Mouse (Mus musculus) neural tube, embryonic 14.5 days (tissue): ENCODE results near the gene Cdc123. TPM values are rescaled to one million over a fixed set of nuclear protein-coding genes. Genes with fewer than 3 reads are reported as not detected.
A peak's percentile ranks its signal among the peaks of the same experiment; 100 is the strongest.

Experiments used
- ATAC-seq: fragments of 200-750 bp; cut with Nextera tagmentation; 2 replicates; pipeline ENCODE4 v1.8.0; 2017; ENCODE audit warnings: low read depth, mild to moderate bottlenecking, moderate TSS enrichment, moderate library complexity
- H3K27ac ChIP-seq: fragments of 300-500 bp; sonication (generic); 2 replicates; pipeline ENCODE4 v1.5.1; 2014; ENCODE audit warnings: low read depth, mild to moderate bottlenecking, control low read depth, low read length, moderate library complexity, mixed read lengths
- H3K27me3 ChIP-seq: fragments of 300-500 bp; sonication (generic); 2 replicates; pipeline ENCODE4 v1.6.1; 2014; ENCODE audit warnings: low read length; ENCODE audit not compliant: control insufficient read depth, insufficient read depth
- H3K36me3 ChIP-seq: fragments of 300-500 bp; sonication (generic); 2 replicates; pipeline ENCODE4 v1.6.1; 2014; ENCODE audit warnings: low read length, mixed read lengths; ENCODE audit not compliant: control insufficient read depth, insufficient read depth
- H3K4me1 ChIP-seq: fragments of 300-500 bp; sonication (generic); 2 replicates; pipeline ENCODE4 v1.6.1; 2014; ENCODE audit warnings: low read length; ENCODE audit not compliant: control insufficient read depth, insufficient read depth
- H3K4me2 ChIP-seq: fragments of 300-500 bp; sonication (generic); 2 replicates; pipeline ENCODE4 v1.6.1; 2014; ENCODE audit warnings: mild to moderate bottlenecking, low read depth, low read length, control low read depth
- H3K4me3 ChIP-seq: fragments of 300-500 bp; sonication (generic); 2 replicates; pipeline ENCODE4 v1.5.1; 2014; ENCODE audit warnings: low read depth, low read length, control low read depth, mixed read lengths
- H3K9ac ChIP-seq: fragments of 300-500 bp; sonication (generic); replicated peaks from 2 replicates; pipeline ENCODE4 v1.6.1; 2014; ENCODE audit warnings: low read depth, mild to moderate bottlenecking, control low read depth, low read length, mixed read lengths
- H3K9me3 ChIP-seq: fragments of 300-500 bp; sonication (generic); 2 replicates; pipeline ENCODE4 v1.6.1; 2016; ENCODE audit warnings: low read length; ENCODE audit not compliant: control insufficient read depth
- WGBS: fragments of 180-500 bp; shearing (Covaris S2); extraction: QIAGEN DNeasy Blood & Tissue Kit; methylation state at CpG from one replicate; pipeline ENCODE4 v1.1.7; 2014; 5-methylcytosine and 5-hydroxymethylcytosine counted together
- polyA plus RNA-seq: library from polyadenylated mRNA; unstranded; fragments of >200 nt; fragmentation: Nextera tagmentation; extraction: Ambion mirVana; gene quantifications from 2 replicates; pipeline ENCODE4 v1.2.1, GENCODE M21; 2014

Gene Cdc123
- 241 and 270 TPM in 2 replicates for polyA plus RNA-seq

- peaks cover 4% of the 10 kb centered on the region; the same call in 1 of the 2 replicates for H3K4me1 ChIP-seq
These were observed at the start of gene Cdc123, which contains the start of gene Nudt5 for GRCm38 (mm10) chr2:5844873-5845631. TSS of gene Cdc123 (minus strand) at chr2:5845164. TSS of gene Nudt5 (plus strand) at chr2:5845019.

GRCm38 (mm10) chr2:5894296-5894695 is 49.3 kb upstream of the Cdc123 start:
- no peaks in the 10 kb centered on the region for H3K9me3 ChIP-seq
- peak overlapping the region; percentile 85 for H3K4me3 ChIP-seq
- H3K4me2 ChIP-seq: peak overlapping the region; percentile 76
- 31% methylated on average over 11 of the region's 11 CpGs for WGBS
- H3K27me3 ChIP-seq: no peaks in the 10 kb centered on the region
- H3K27ac ChIP-seq: no peak overlapping the region
- H3K36me3 ChIP-seq: peaks cover 16% of the 10 kb centered on the region
- H3K9ac ChIP-seq: peak overlapping the region; percentile 92; the same call in 1 of the 2 replicates
- H3K4me1 ChIP-seq: peaks cover 7% of the 10 kb centered on the region; the same call in 1 of the 2 replicates
- ATAC-seq: no peak

More at GRCm38 (mm10) chr2:5844873-5845631, at the start of gene Cdc123, which contains the start of gene Nudt5:
- peak within 1 kb of the TSS; percentile 60 for H3K9ac ChIP-seq
- H3K9me3 ChIP-seq: no peaks in the 10 kb centered on the region
- H3K36me3 ChIP-seq: peaks cover 13% of the 10 kb centered on the region
- H3K4me2 ChIP-seq: peak within 1 kb of the TSS; percentile 53
- peak within 1 kb of the TSS; percentile 78 for H3K27ac ChIP-seq
- ATAC-seq: peak; percentile 98
- under 1% methylated on average over 53 of the region's 53 CpGs for WGBS
- peak within 1 kb of the TSS; percentile 53 for H3K4me3 ChIP-seq
- H3K27me3 ChIP-seq: no peaks in the 10 kb centered on the region

GRCm38 (mm10) chr2:5889412-5889811 is 44.4 kb upstream of the Cdc123 start:
- no peak overlapping the region for H3K9ac ChIP-seq
- 77% methylated on average over 2 of the region's 2 CpGs for WGBS
- H3K4me1 ChIP-seq: peaks cover 7% of the 10 kb centered on the region; the same call in 1 of the 2 replicates
- H3K9me3 ChIP-seq: no peaks in the 10 kb centered on the region
- ATAC-seq: no peak
- H3K27ac ChIP-seq: no peak overlapping the region
- no peaks in the 10 kb centered on the region for H3K27me3 ChIP-seq
- no peak overlapping the region for H3K4me3 ChIP-seq
- peaks cover 21% of the 10 kb centered on the region for H3K36me3 ChIP-seq
- H3K4me2 ChIP-seq: no peak overlapping the region

GRCm38 (mm10) chr2:5888865-5889264 is 43.9 kb upstream of the Cdc123 start:
- Histone ChIP-seq H3K4me2 (no peak overlapping the region), H3K27me3 (no peaks in the 10 kb centered on the region), H3K4me3 (no peak overlapping the region), H3K36me3 (peaks cover 21% of the 10 kb centered on the region), H3K4me1 (peaks cover 7% of the 10 kb centered on the region; the same call in 1 of the 2 replicates), H3K27ac (no peak overlapping the region), H3K9ac (no peak overlapping the region), H3K9me3 (no peaks in the 10 kb centered on the region)
- 90% methylated on average over 5 of the region's 5 CpGs for WGBS
- ATAC-seq: no peak

- H3K4me3 ChIP-seq: no peak overlapping the region
- no peak overlapping the region for H3K9ac ChIP-seq
- H3K27ac ChIP-seq: no peak overlapping the region
- WGBS: 43% methylated on average over 3 of the region's 3 CpGs
- no peaks in the 10 kb centered on the region for H3K4me1 ChIP-seq
- H3K9me3 ChIP-seq: no peaks in the 10 kb centered on the region
- peaks cover 29% of the 10 kb centered on the region for H3K36me3 ChIP-seq
- H3K4me2 ChIP-seq: no peak overlapping the region
- no peaks in the 10 kb centered on the region for H3K27me3 ChIP-seq
- no peak for ATAC-seq
These were observed 32.5 kb upstream of the Cdc123 start for GRCm38 (mm10) chr2:5877446-5877845.

- H3K9ac ChIP-seq: no peak overlapping the region
- 92% methylated on average over 5 of the region's 5 CpGs for WGBS
- H3K9me3 ChIP-seq: no peaks in the 10 kb centered on the region
- no peak overlapping the region for H3K4me2 ChIP-seq
- no peaks in the 10 kb centered on the region for H3K4me1 ChIP-seq
- H3K4me3 ChIP-seq: no peak overlapping the region
- no peak overlapping the region for H3K27ac ChIP-seq
- H3K36me3 ChIP-seq: peaks cover 28% of the 10 kb centered on the region; the same call in 1 of the 2 replicates
- no peak for ATAC-seq
- no peaks in the 10 kb centered on the region for H3K27me3 ChIP-seq
These were observed 24.8 kb upstream of the Cdc123 start for GRCm38 (mm10) chr2:5869746-5870145.

- Histone ChIP-seq H3K4me2 (no peak overlapping the region), H3K9me3 (no peaks in the 10 kb centered on the region), H3K4me1 (no peaks in the 10 kb centered on the region), H3K9ac (no peak overlapping the region), H3K27me3 (no peaks in the 10 kb centered on the region), H3K27ac (no peak overlapping the region), H3K4me3 (no peak overlapping the region), H3K36me3 (peaks cover 27% of the 10 kb centered on the region; the same call in 1 of the 2 replicates)
- WGBS: 87% methylated on average over 2 of the region's 2 CpGs
- no peak for ATAC-seq
These were observed 22.7 kb upstream of the Cdc123 start for GRCm38 (mm10) chr2:5867681-5868080.

GRCm38 (mm10) chr2:5862834-5863233 is 17.9 kb upstream of the Cdc123 start, which contains the start of gene Gm13199:
TSS of gene Gm13199 (minus strand) at chr2:5862934.
- H3K9me3 ChIP-seq: no peaks in the 10 kb centered on the region
- H3K27me3 ChIP-seq: no peaks in the 10 kb centered on the region
- no peak within 1 kb of the TSS for H3K4me2 ChIP-seq
- no peak within 1 kb of the TSS for H3K4me3 ChIP-seq
- H3K27ac ChIP-seq: no peak within 1 kb of the TSS
- ATAC-seq: no peak
- no peak within 1 kb of the TSS for H3K9ac ChIP-seq
- no peaks in the 10 kb centered on the region for H3K4me1 ChIP-seq
- H3K36me3 ChIP-seq: peaks cover 21% of the 10 kb centered on the region; the same call in 1 of the 2 replicates
- 98% methylated on average over 3 of the region's 3 CpGs for WGBS

GRCm38 (mm10) chr2:5851866-5852265 is 6.9 kb upstream of the Cdc123 start:
- Histone ChIP-seq H3K9ac (no peak overlapping the region), H3K36me3 (peaks cover 6% of the 10 kb centered on the region), H3K27me3 (no peaks in the 10 kb centered on the region), H3K27ac (no peak overlapping the region), H3K4me3 (no peak overlapping the region), H3K4me1 (no peaks in the 10 kb centered on the region), H3K4me2 (no peak overlapping the region), H3K9me3 (no peaks in the 10 kb centered on the region)
- ATAC-seq: no peak
- 88% methylated on average over 5 of the region's 5 CpGs for WGBS
